Mouse (Mus musculus): ENCODE results near the gene Opalin. TPM values are rescaled to one million over a fixed set of nuclear protein-coding genes. Genes with fewer than 3 reads are reported as not detected.

The Opalin gene
- polyA plus RNA-seq (2014; fragmentation: Illumina TruSeq; extraction: RNeasy Lipid Tissue Mini Kit (QIAGEN cat#74804); ENCODE audit: low read depth, low replicate concordance): not detected

DNA sequence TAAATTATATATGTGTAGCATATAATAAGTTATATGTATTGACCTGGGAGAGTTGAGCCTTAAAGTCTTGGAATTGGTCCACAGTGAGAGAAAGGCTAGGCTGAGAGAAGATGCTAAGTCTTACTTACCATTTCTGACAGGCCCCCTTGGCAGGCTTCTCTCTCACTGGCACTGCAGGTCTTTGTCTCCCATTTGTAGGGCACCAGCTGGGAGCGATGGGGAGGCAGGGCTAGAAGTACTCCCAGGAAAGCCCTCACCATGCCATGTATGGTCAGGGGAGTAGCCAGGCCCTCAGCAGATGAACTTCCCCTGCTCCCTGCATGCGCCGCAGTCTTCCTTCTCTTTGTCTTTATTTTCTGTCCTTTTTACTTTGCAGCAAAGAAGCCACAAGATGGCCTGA is at the start of gene Opalin:
Gene Opalin, minus strand, starts transcription at position 208 of the 400 bp plus-strand sequence.

DNA sequence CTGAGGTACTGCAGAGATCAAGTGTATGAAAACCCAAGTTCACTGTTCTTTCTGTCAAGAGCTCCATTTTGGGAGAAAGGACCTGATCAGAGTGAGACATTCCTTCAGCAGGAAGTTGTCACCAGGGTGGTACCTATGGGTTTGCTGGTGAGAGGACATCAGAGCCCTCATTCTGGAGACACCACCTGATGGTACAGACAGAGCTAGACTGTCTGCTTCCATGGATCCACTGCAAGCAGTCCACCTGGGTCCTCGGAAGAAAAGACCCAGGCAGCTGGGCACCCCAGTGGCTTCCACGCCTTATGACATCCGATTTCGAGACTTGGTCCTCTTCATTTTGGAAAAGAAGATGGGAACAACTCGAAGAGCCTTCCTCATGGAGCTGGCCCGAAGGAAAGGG is 47.7 kb downstream of the Opalin start, which contains the start of gene Dntt:
Gene Dntt, plus strand, starts transcription at position 57 of the 400 bp plus-strand sequence.

Other genes with a start within 250 kb of the Opalin start
- gene Ccnj, start 245.8 kb downstream of the Opalin start, polyA plus RNA-seq (2014; fragmentation: Illumina TruSeq; extraction: RNeasy Lipid Tissue Mini Kit (QIAGEN cat#74804); ENCODE audit: low read depth, low replicate concordance): 3.1 TPM
- gene Zfp518a, start 182.4 kb downstream of the Opalin start, polyA plus RNA-seq (2014; fragmentation: Illumina TruSeq; extraction: RNeasy Lipid Tissue Mini Kit (QIAGEN cat#74804); ENCODE audit: low read depth, low replicate concordance): 10.7 TPM
- gene Blnk, start 82.6 kb downstream of the Opalin start, polyA plus RNA-seq (2014; fragmentation: Illumina TruSeq; extraction: RNeasy Lipid Tissue Mini Kit (QIAGEN cat#74804); ENCODE audit: low read depth, low replicate concordance): 0.90 TPM
- gene Dntt, start 47.8 kb downstream of the Opalin start, polyA plus RNA-seq (2014; fragmentation: Illumina TruSeq; extraction: RNeasy Lipid Tissue Mini Kit (QIAGEN cat#74804); ENCODE audit: low read depth, low replicate concordance): 2.5 TPM
- gene Tll2, start 129.7 kb upstream of the Opalin start, polyA plus RNA-seq (2014; fragmentation: Illumina TruSeq; extraction: RNeasy Lipid Tissue Mini Kit (QIAGEN cat#74804); ENCODE audit: low read depth, low replicate concordance): not detected
- 286 TPM for gene Tm9sf3, start 186.9 kb upstream of the Opalin start, polyA plus RNA-seq (2014; fragmentation: Illumina TruSeq; extraction: RNeasy Lipid Tissue Mini Kit (QIAGEN cat#74804); ENCODE audit: low read depth, low replicate concordance)